8 mouse cellular contexts compared by ENCODE assay signal in the genomic region with DNA sequence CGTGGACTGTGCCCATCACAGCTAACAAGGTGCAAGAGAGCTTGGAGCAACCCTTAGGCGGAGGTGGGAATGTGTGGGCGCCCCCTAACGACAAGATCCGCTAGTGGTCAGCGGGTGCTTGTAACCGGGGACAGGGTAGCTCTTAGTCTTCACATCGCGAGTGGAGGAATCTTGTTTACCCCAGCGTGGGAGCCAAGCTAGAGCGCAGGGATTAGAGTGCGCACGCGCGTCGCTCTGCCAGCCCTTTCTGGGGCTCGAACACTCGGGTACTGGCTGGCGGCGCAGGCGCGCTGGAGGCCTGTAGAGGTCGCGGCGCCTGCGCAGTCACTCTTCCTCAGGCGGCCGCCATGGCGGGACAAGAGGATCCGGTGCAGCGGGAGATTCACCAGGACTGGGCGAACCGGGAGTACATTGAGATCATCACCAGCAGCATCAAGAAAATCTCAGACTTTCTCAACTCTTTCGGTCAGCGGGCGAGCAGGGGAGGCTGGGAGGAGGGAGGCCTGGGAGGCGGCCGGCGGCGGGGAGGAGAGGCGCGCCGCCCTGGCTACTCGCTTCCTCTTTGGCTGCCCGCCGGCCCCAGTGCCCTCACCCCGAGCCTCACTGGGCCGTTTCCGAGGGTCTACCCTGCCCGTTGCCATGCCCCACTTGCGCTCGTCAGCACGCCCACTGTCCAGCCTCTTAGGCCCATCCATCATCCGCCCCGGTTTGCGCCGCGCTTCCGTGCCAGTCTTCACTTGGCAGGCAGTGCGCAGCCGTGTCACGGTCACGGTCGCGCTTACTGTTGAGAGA. TPM values are rescaled to one million over a fixed set of nuclear protein-coding genes. Genes with fewer than 3 reads are reported as not detected.
A peak's percentile ranks its signal among the peaks of the same experiment; 100 is the strongest.
DNase-seq lines count a peak whose midpoint lies in the region; ATAC-seq lines count a peak whose summit lies in the region.

A gene (plus strand): TSS at position 341 of the 792 bp plus-strand sequence.

- H3K9ac ChIP-seq in embryonic facial prominence, embryonic 14.5 days (ENCODE audit: low read depth, low read length) = peak within 1 kb of the TSS; percentile 90
- peak within 1 kb of the TSS; percentile 86 for H3K9ac ChIP-seq in kidney, embryonic 14.5 days (ENCODE audit: low read depth, low read length)
- peak within 1 kb of the TSS; percentile 87 for H3K9ac ChIP-seq in limb, embryonic 15.5 days

- DNase-seq in 3T3-L1 (ENCODE audit: low read depth, low spot score) = peak; percentile 96
- DNase-seq in adrenal gland, postnatal 4 days (ENCODE audit: low spot score in 2 of 2) = peak; percentile 66 to 76
- DNase-seq in embryonic facial prominence, embryonic 14.5 days (ENCODE audit: low spot score) = peak; percentile 94
- DNase-seq in heart, adult 8-10 months (ENCODE audit: low spot score) = peak; percentile 84
- peak; percentile 54 to 79 for DNase-seq in monocyte, adult 2 months (ENCODE audit: low read depth in 1 of 2, low spot score in 2 of 2)
- DNase-seq in spleen, postnatal 36 days (ENCODE audit: low spot score in 2 of 2) = peak; percentile 81 to 90

- H3K4me1 ChIP-seq in embryonic facial prominence, embryonic 14.5 days (ENCODE audit: control insufficient read depth, insufficient read depth, low read length) = peaks cover 10% of the 10 kb centered on the region
- peaks cover 8% of the 10 kb centered on the region; the same call in 1 of the 2 replicates for H3K4me1 ChIP-seq in kidney, embryonic 14.5 days (ENCODE audit: control insufficient read depth, insufficient read depth, low read length)
- peaks cover 27% of the 10 kb centered on the region for H3K4me1 ChIP-seq in limb, embryonic 15.5 days

- peak within 1 kb of the TSS; percentile 94 for H3K4me3 ChIP-seq in embryonic facial prominence, embryonic 14.5 days (ENCODE audit: low read depth, low read length)
- peak within 1 kb of the TSS; percentile 82 for H3K4me3 ChIP-seq in kidney, embryonic 14.5 days (ENCODE audit: low read length)
- peak within 1 kb of the TSS; percentile 87 for H3K4me3 ChIP-seq in limb, embryonic 15.5 days

- peak within 1 kb of the TSS; percentile 77 for H3K4me2 ChIP-seq in embryonic facial prominence, embryonic 14.5 days (ENCODE audit: low read depth, low read length)
- H3K4me2 ChIP-seq in kidney, embryonic 14.5 days (replicated peaks; ENCODE audit: low read depth, low read length) = peak within 1 kb of the TSS; percentile 77
- peak within 1 kb of the TSS; percentile 80 for H3K4me2 ChIP-seq in limb, embryonic 15.5 days

- no peaks in the 10 kb centered on the region for H3K9me3 ChIP-seq in embryonic facial prominence, embryonic 14.5 days (ENCODE audit: control insufficient read depth, low read length)
- no peaks in the 10 kb centered on the region for H3K9me3 ChIP-seq in kidney, embryonic 14.5 days (ENCODE audit: control insufficient read depth, low read length)
- H3K9me3 ChIP-seq in limb, embryonic 15.5 days = no peaks in the 10 kb centered on the region

- no peaks in the 10 kb centered on the region for H3K27me3 ChIP-seq in embryonic facial prominence, embryonic 14.5 days (replicated peaks; ENCODE audit: control insufficient read depth, insufficient read depth, low read length)
- H3K27me3 ChIP-seq in kidney, embryonic 14.5 days (ENCODE audit: control insufficient read depth, insufficient read depth, low read length) = no peaks in the 10 kb centered on the region
- no peaks in the 10 kb centered on the region for H3K27me3 ChIP-seq in limb, embryonic 15.5 days

- peak within 1 kb of the TSS; percentile 82 for H3K27ac ChIP-seq in embryonic facial prominence, embryonic 14.5 days (replicated peaks; ENCODE audit: low read depth, low read length)
- peak within 1 kb of the TSS; percentile 80 for H3K27ac ChIP-seq in kidney, embryonic 14.5 days (ENCODE audit: low read depth, low read length)
- peak within 1 kb of the TSS; percentile 87 for H3K27ac ChIP-seq in limb, embryonic 15.5 days

- peaks cover 10% of the 10 kb centered on the region; the same call in 1 of the 2 replicates for H3K36me3 ChIP-seq in embryonic facial prominence, embryonic 14.5 days (ENCODE audit: control insufficient read depth, insufficient read depth, low read length)
- no peaks in the 10 kb centered on the region; the same call in 1 of the 2 replicates for H3K36me3 ChIP-seq in kidney, embryonic 14.5 days (ENCODE audit: control insufficient read depth, insufficient read depth, low read length)
- H3K36me3 ChIP-seq in limb, embryonic 15.5 days = peaks cover 3% of the 10 kb centered on the region; the same call in 1 of the 2 replicates

- ATAC-seq in embryonic facial prominence, embryonic 14.5 days (ENCODE audit: low read depth) = peak; percentile 96
- peak; percentile 93 for ATAC-seq in kidney, embryonic 14.5 days (ENCODE audit: low FRiP score, low TSS enrichment)
- ATAC-seq in limb, embryonic 15.5 days (ENCODE audit: insufficient number of reproducible peaks, low FRiP score, low TSS enrichment, low read depth) = peak; percentile 88

- WGBS in embryonic facial prominence, embryonic 14.5 days = under 1% methylated on average over 35 of the region's 65 CpGs
- whole genome bisulfite sequencing in kidney, embryonic 14.5 days = under 1% methylated on average over 62 of the region's 65 CpGs
- WGBS in limb, embryonic 15.5 days = under 1% methylated on average over 63 of the region's 65 CpGs

RNA-seq across cellular contexts. Expression of the gene that starts here (rescaled TPM):
- total RNA-seq in adrenal gland, postnatal 4 days (2021) = 100 to 1,000 TPM; 194 to 195 TPM
- polyA plus RNA-seq in embryonic facial prominence, embryonic 14.5 days (2014; fragmentation: Nextera tagmentation; extraction: Ambion mirVana) = 233 and 249 TPM in 2 replicates
- total RNA-seq in heart, adult 8-10 months (2022) = 10 to 100 TPM; 68.5 to 83.3 (median 75.0) TPM
- polyA plus RNA-seq in kidney, embryonic 14.5 days (2014; fragmentation: Nextera tagmentation; extraction: Ambion mirVana) = 233 and 273 TPM in 2 replicates
- 222 and 231 TPM in 2 replicates for polyA plus RNA-seq in limb, embryonic 15.5 days (2015; fragmentation: Nextera tagmentation; extraction: Ambion mirVana)

Comparison
In these comparisons a context has a peak if more than half of its experiments do, and no peak if none do; other contexts are left out.
1. Peak in every context shown above with its lines: DNase-seq, ATAC-seq, H3K4me3 ChIP-seq and H3K27ac ChIP-seq.